Mouse (Mus musculus) embryonic facial prominence, embryonic 12.5 days (tissue): ENCODE data around the gene Gm10300. TPM values are rescaled to one million over a fixed set of nuclear protein-coding genes. Genes with fewer than 3 reads are reported as not detected.

Source experiments
- ATAC-seq: fragments of 200-750 bp; cut with Nextera tagmentation; 2 replicates; pipeline ENCODE4 v1.8.0; 2017; ENCODE audit not compliant: insufficient number of reproducible peaks, insufficient read depth, low FRiP score, low TSS enrichment
- H3K27ac ChIP-seq: fragments of 300-500 bp; sonication (generic); 2 replicates; pipeline ENCODE4 v1.5.1; 2016; ENCODE audit warnings: mild to moderate bottlenecking
- H3K27me3 ChIP-seq: fragments of 300-500 bp; sonication (generic); 2 replicates; pipeline ENCODE4 v1.6.1; 2016; ENCODE audit warnings: mild to moderate bottlenecking, moderate library complexity
- H3K36me3 ChIP-seq: fragments of 300-500 bp; sonication (generic); 2 replicates; pipeline ENCODE4 v1.6.1; 2016; ENCODE audit warnings: mild to moderate bottlenecking
- H3K4me1 ChIP-seq: fragments of 300-500 bp; sonication (generic); 2 replicates; pipeline ENCODE4 v1.6.1; 2016
- H3K4me2 ChIP-seq: fragments of 300-500 bp; sonication (generic); replicated peaks from 2 replicates; pipeline ENCODE4 v1.6.1; 2016; ENCODE audit warnings: mild to moderate bottlenecking, moderate library complexity
- H3K4me3 ChIP-seq: fragments of 300-500 bp; sonication (generic); 2 replicates; pipeline ENCODE4 v1.5.1; 2016; ENCODE audit warnings: mild to moderate bottlenecking
- H3K9ac ChIP-seq: fragments of 300-500 bp; sonication (generic); 2 replicates; pipeline ENCODE4 v1.6.1; 2016; ENCODE audit warnings: mild to moderate bottlenecking, moderate library complexity
- H3K9me3 ChIP-seq: fragments of 300-500 bp; sonication (generic); 2 replicates; pipeline ENCODE4 v1.6.1; 2016; ENCODE audit warnings: mild to moderate bottlenecking, moderate library complexity
- WGBS: fragments of 180-500 bp; shearing (Covaris S2); methylation state at CpG from one replicate; pipeline ENCODE4 v1.1.7; 2016; 5-methylcytosine and 5-hydroxymethylcytosine counted together
- polyA plus RNA-seq: library from polyadenylated mRNA; unstranded; fragments of >200 nt; fragmentation: Nextera tagmentation; extraction: Ambion mirVana; gene quantifications from 2 replicates; pipeline ENCODE4 v1.2.1, GENCODE M21; 2016

Gm10300 gene
- polyA plus RNA-seq: not detected in 2 replicates

DNA sequence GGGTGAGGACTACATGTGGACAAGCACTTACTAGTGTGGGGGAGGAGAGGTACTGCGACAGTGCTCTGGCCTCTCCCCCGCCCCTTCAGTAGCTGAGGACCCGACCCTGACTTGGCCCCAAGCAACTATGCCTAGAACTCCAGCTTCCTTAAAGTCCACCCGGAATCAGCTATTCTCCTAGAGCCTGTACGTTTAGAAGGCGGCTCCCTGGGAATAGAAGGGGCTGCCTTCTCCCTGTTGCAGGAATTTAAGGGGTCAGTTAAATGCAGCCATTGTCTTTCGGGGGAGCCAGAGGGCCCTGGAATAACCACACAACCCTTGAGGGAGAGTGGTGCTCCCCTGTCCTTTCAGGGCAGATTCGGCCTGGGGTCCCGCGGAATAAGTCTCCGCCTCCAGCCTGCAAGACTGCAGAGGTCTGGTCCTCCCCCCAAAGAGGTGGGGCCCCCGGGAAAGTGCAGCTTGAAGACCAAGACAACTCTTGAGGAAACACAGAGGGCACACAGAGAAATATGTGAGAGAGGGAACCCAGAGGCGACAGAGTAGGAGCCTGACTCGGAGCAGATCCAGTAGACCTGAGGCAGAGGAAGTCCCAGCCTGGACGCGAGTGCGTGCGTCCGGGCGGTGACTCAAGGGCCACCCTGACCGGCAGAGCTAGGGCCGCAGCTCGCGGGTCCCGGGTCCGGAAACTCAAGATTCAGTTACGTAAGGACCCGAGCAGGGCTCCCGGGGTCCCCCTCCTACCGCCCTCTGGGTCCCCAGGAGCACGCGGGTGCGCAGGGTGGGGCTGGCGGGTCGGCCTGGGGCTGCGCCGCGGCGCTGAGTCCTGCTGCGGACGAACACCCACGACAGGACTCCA lies at the start of gene Gm10300:
Gene Gm10300, plus strand, starts transcription at position 621 of the 856 bp plus-strand sequence.
- peak within 1 kb of the TSS; percentile 6; the same call in 1 of the 2 replicates for H3K27ac ChIP-seq
- under 1% methylated on average over 42 of the region's 42 CpGs for WGBS

DNA sequence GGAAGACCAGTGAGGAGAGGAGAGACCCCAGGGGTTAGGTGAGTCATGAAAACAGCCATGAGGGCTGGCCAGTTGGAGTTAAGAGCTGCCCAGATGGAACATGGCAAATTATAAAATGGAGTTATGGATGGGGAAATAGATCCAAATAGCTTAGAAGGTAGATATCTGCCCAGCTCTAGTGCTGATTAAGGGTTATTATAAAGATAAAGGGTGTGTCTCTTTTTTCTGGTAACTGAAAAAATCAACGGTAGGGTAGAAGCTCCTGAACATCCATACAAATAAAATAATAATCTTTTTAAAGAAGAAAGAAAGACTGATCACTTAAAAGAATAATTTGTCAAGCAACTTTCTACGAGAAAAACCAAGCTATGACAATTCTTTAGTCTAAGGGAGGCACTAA lies 49.2 kb upstream of the Gm10300 start:
- H3K27me3 ChIP-seq: no peaks in the 10 kb centered on the region
- H3K4me1 ChIP-seq: peaks cover 8% of the 10 kb centered on the region; the same call in 1 of the 2 replicates
- ATAC-seq: no peak
- no peaks in the 10 kb centered on the region for H3K36me3 ChIP-seq
- H3K9ac ChIP-seq: no peak overlapping the region
- no peak overlapping the region for H3K4me2 ChIP-seq
- 76% methylated on average over 2 of the region's 2 CpGs for WGBS
- H3K4me3 ChIP-seq: no peak overlapping the region
- H3K27ac ChIP-seq: no peak overlapping the region
- no peaks in the 10 kb centered on the region for H3K9me3 ChIP-seq

More for the DNA sequence above, at the start of gene Gm10300:
- no peaks in the 10 kb centered on the region for H3K9me3 ChIP-seq
- H3K9ac ChIP-seq: peak within 1 kb of the TSS; percentile 52
- H3K4me2 ChIP-seq: peak within 1 kb of the TSS; percentile 81
- 0 out of 2 replicates have a peak, but pooled peaks cover 11% of the 10 kb centered on the region for H3K27me3 ChIP-seq
- 0 out of 2 replicates have a peak, but pooled peaks have one; percentile 1 for ATAC-seq
- H3K4me1 ChIP-seq: peaks cover 13% of the 10 kb centered on the region
- H3K36me3 ChIP-seq: no peaks in the 10 kb centered on the region
- peak within 1 kb of the TSS; percentile 64 for H3K4me3 ChIP-seq

DNA sequence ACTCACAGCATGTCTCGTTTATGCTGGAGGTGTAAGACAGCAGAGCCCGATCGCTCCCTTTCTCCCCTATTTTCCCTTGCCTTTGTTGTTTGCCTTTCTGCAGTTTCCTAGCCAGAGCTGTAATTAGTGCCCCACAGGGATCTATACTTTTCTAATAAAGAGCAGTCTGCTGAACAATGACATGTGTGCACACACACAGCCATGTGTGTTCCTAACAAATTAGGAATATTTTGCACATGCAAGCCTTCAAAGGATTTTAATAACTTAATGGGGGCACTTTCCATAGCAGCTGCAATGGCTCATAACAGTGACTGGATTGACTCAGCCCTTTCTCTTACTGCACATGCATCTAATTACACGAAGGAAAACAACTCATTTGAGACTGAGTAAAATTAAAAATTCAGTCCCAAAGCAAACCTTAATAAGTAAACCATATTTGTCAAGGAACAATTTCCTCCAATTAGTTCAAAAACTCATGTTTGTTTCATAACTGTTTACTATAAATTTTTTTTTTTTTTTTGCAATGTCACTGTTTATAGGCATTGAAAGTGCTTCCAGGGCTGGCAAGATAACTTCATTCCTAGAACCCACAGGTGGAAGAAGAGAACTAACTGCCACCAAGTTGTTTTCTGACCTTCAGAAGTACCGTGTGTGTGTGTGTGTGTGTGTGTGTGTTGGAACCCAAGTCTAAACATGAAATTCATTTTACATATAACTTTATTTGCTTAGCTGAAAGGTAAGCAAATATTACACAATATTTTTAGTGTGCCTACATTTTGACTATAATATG lies 48.6 kb upstream of the Gm10300 start:
- Histone ChIP-seq H3K4me3 (no peak overlapping the region), H3K4me2 (no peak overlapping the region), H3K36me3 (no peaks in the 10 kb centered on the region), H3K27ac (0 out of 2 replicates have a peak overlapping the region, but pooled peaks have one; percentile 30), H3K27me3 (no peaks in the 10 kb centered on the region), H3K9ac (no peak overlapping the region), H3K4me1 (peaks cover 8% of the 10 kb centered on the region; the same call in 1 of the 2 replicates), H3K9me3 (no peaks in the 10 kb centered on the region)
- no peak for ATAC-seq
- WGBS: 26% methylated on average over 5 of the region's 5 CpGs

DNA sequence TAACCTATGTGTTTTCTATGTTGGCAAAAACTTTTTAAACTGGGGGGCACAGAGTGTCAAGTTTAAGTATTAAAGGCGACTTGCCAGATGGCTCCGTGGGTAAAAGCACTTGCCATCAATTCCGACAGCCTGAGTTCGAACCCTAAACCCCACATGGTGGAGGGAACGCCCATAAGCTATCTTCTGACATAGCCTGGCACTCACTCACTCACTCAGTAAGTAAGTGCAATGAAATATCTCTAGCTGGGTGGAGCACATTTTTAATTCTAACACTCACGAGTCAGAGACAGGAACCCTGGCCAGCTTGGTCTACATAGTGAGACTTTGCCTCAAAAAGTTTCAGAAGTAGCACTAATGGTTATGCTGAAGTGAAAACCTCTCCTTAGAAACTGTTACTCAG lies 47.3 kb upstream of the Gm10300 start:
- Histone ChIP-seq H3K4me2 (no peak overlapping the region), H3K36me3 (no peaks in the 10 kb centered on the region), H3K4me1 (peaks cover 8% of the 10 kb centered on the region; the same call in 1 of the 2 replicates), H3K27me3 (no peaks in the 10 kb centered on the region), H3K9ac (no peak overlapping the region), H3K9me3 (no peaks in the 10 kb centered on the region), H3K4me3 (no peak overlapping the region), H3K27ac (no peak overlapping the region)
- ATAC-seq: no peak
- 82% methylated on average over 6 of the region's 6 CpGs for WGBS

DNA sequence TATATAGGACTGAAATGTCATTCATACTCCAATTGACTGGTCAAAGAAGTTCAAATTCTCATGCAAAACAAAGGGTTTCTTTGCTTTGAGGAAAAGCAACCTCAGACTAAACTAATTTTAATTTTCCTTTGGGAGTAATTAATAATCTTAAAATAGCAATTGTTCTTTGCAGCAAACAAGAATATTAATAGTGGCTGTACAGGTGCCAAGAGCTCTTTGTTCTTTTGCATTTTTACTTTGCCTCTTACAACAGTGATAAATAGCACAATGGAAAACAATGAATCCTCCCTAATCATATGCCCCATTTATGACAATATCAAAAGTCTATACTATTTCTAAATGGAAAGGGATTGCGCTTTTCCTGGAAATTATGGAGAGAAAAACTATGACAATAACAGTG lies 46.7 kb upstream of the Gm10300 start:
- ATAC-seq: no peak
- WGBS: 95% methylated on average over 1 of the region's 1 CpGs
- Histone ChIP-seq H3K36me3 (no peaks in the 10 kb centered on the region), H3K4me3 (no peak overlapping the region), H3K4me1 (peaks cover 8% of the 10 kb centered on the region; the same call in 1 of the 2 replicates), H3K27ac (no peak overlapping the region), H3K9ac (no peak overlapping the region), H3K4me2 (no peak overlapping the region), H3K27me3 (no peaks in the 10 kb centered on the region), H3K9me3 (no peaks in the 10 kb centered on the region)

DNA sequence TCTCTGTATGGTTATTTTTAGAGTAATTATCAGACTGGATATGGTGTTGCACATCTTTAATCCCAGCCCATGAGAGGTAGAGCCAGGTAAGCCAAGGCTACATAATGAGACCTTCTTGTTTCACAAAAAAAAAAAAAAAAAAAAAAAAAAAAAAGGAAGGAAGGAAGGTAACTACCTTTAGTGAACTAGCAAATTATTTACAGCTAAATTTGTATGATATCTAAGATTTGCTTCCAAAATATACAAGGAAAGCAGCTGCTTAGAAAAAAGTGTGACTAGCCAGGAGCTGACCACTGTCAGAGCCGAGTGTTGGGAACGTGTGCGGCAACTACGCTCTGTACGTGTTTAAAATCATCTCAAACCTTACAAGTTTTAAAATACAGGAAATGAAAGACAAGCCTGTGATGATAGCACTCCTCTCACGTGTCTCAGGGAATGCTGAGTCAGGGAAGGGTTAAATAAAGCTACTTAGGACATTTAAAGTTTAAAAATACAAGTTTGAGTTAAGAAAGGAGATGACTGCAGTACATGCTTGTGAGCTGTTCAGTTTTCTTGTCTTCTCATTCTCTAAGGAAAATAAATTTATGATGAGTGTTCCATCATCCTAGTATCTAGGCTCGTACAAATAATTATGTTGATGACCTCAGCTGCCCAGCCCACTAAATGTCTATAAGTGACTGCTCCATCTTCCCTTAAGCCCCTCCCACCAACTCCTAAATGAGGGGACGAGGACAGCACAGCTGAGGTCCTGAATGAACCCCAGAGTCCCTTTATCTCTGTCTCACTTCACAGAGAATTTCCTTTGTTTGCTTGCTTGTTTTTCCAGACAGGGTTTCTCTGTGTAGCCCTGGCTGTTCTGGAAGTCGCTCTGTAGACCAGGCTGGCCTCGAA lies 44.4 kb upstream of the Gm10300 start:
- peaks cover 5% of the 10 kb centered on the region; the same call in 1 of the 2 replicates for H3K4me1 ChIP-seq
- no peaks in the 10 kb centered on the region for H3K36me3 ChIP-seq
- H3K27ac ChIP-seq: no peak overlapping the region
- ATAC-seq: no peak
- H3K9ac ChIP-seq: no peak overlapping the region
- 63% methylated on average over 10 of the region's 10 CpGs for WGBS
- no peaks in the 10 kb centered on the region for H3K27me3 ChIP-seq
- H3K9me3 ChIP-seq: no peaks in the 10 kb centered on the region
- no peak overlapping the region for H3K4me3 ChIP-seq
- H3K4me2 ChIP-seq: no peak overlapping the region

DNA sequence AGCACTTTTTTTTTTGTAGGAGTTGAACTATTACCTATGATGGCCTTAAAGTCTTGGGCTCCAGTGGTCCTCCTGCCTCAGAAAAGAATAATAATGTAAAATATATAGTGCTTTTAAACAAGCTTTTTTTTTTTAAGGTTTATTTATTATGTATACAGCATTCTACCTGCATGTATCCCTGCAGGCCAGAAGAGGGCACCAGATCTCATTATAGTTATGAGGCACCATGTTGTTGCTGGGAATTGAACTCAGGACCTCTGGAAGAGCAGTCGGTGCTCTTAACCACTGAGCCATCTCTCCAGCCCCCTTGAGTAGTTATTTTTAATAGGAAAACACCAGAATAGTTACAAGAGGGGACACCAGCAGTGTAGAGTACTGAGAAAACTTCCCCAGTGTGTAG lies 41.3 kb upstream of the Gm10300 start:
- H3K4me2 ChIP-seq: no peak overlapping the region
- H3K4me1 ChIP-seq: peaks cover 19% of the 10 kb centered on the region; the same call in 1 of the 2 replicates
- no peak for ATAC-seq
- H3K9me3 ChIP-seq: no peaks in the 10 kb centered on the region
- no peak overlapping the region for H3K27ac ChIP-seq
- H3K36me3 ChIP-seq: no peaks in the 10 kb centered on the region
- 79% methylated on average over 1 of the region's 1 CpGs for WGBS
- H3K9ac ChIP-seq: no peak overlapping the region
- no peaks in the 10 kb centered on the region for H3K27me3 ChIP-seq
- no peak overlapping the region for H3K4me3 ChIP-seq

DNA sequence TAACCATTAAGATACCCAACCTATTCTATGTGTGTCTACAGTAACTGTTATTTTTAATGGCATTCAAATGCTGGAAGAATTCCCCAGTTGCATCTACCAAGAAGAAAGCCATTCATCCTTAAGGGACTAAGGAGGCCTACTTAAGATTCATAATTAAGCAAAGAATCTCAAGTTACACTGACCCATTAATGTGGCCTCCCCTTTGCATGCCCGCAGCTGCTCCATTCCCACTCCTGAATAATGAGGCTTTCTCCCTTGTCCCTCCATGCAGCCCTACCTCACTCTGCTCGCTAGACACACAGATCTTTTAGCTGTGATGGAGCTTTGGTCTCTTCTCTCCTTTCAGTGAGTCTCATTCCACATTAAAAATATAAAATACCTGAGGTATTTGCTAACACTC lies 40.3 kb upstream of the Gm10300 start:
- Histone ChIP-seq H3K36me3 (no peaks in the 10 kb centered on the region), H3K27me3 (no peaks in the 10 kb centered on the region), H3K9me3 (no peaks in the 10 kb centered on the region), H3K4me2 (no peak overlapping the region), H3K9ac (no peak overlapping the region), H3K27ac (no peak overlapping the region), H3K4me3 (no peak overlapping the region), H3K4me1 (peaks cover 24% of the 10 kb centered on the region; the same call in 1 of the 2 replicates)
- no peak for ATAC-seq
- WGBS: 28% methylated on average over 2 of the region's 2 CpGs

DNA sequence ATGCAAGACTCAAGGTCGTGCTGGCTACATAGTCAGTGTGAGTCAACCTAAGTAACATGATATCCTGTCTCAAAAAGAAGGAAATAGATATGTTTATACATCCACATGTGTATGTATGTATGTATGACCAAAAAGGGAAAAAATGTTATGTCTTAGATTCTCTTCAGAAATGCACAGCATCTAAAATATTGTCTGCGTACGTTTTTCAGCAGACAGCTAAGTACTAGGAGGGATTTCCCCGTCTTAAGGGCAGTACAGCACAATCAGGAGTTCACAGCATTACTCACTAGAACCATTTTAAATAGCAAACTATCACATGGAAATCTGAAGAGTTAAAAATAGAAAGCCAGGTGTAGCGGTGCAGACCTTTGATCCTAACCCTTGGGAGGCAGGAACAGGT lies 37.4 kb upstream of the Gm10300 start:
- Histone ChIP-seq H3K9ac (no peak overlapping the region), H3K4me1 (peaks cover 29% of the 10 kb centered on the region; the same call in 1 of the 2 replicates), H3K4me3 (no peak overlapping the region), H3K27ac (no peak overlapping the region), H3K4me2 (no peak overlapping the region), H3K27me3 (no peaks in the 10 kb centered on the region), H3K36me3 (no peaks in the 10 kb centered on the region), H3K9me3 (no peaks in the 10 kb centered on the region)
- WGBS: 72% methylated on average over 5 of the region's 5 CpGs
- ATAC-seq: no peak

DNA sequence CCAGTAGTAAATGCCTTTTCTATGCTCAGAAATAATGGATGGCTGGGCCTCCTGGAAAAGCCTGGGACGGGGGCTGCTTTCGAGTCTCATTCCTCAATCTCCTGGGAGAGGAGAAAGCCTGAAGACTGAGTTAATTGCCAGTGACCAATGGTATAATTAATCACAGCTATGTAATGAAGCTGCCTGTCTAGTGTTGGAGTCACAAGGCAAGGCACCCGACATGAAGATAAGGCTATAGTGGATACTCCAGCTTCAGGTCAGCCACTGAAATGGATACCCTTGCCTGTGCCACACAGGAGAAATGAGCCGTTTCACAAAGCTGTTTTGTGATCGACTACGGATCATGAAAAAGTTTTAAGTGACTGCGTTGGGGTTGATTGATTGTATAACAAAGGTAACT lies 36.5 kb upstream of the Gm10300 start:
- WGBS: 41% methylated on average over 7 of the region's 7 CpGs
- no peak overlapping the region for H3K9ac ChIP-seq
- no peaks in the 10 kb centered on the region for H3K36me3 ChIP-seq
- H3K4me1 ChIP-seq: peaks cover 29% of the 10 kb centered on the region; the same call in 1 of the 2 replicates
- no peak overlapping the region for H3K4me2 ChIP-seq
- ATAC-seq: no peak
- H3K4me3 ChIP-seq: no peak overlapping the region
- no peaks in the 10 kb centered on the region for H3K9me3 ChIP-seq
- H3K27me3 ChIP-seq: no peaks in the 10 kb centered on the region
- no peak overlapping the region for H3K27ac ChIP-seq

DNA sequence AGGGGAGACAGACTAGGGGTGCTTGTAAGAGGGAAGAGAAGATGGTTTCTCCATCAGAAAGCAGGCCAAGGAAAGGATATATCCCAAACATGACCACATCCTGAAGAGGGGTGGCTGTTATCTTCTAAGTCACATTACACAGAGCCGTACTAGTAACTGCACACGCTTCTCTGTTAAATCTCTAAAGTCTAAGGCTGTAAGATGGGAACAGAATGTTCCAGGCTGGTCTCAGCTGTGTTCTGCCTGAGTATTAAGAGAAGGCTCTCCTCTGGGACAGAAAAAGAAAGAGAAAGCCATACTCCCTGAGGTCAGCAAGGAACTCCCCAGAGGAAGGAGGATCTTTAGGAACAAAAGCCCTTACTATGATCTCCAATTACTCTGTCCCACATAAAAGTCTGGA lies 35.7 kb upstream of the Gm10300 start:
- Histone ChIP-seq H3K27ac (no peak overlapping the region), H3K4me1 (peaks cover 31% of the 10 kb centered on the region), H3K4me2 (no peak overlapping the region), H3K36me3 (no peaks in the 10 kb centered on the region), H3K9me3 (no peaks in the 10 kb centered on the region), H3K9ac (no peak overlapping the region), H3K27me3 (no peaks in the 10 kb centered on the region), H3K4me3 (no peak overlapping the region)
- 90% methylated on average over 2 of the region's 2 CpGs for WGBS
- no peak for ATAC-seq
